Mouse (Mus musculus): Measurements from ENCODE around the gene Gp2. TPM values are rescaled to one million over a fixed set of nuclear protein-coding genes. Genes with fewer than 3 reads are reported as not detected.

The Gp2 gene
- total RNA-seq (2022): not detected

GRCm38 (mm10) chr7:119459185-119459584 is at the start of gene Gp2:
TSS of gene Gp2 (minus strand) at chr7:119459285.
- DNase-seq (ENCODE audit: low spot score in 2 of 2): no peak

GRCm38 (mm10) chr7:119490041-119490780 is 31.1 kb upstream of the Gp2 start:
- no peak for DNase-seq (ENCODE audit: low spot score in 2 of 2)

- no peak for DNase-seq (ENCODE audit: low spot score in 2 of 2)
Measured at GRCm38 (mm10) chr7:119486683-119487082, 27.6 kb upstream of the Gp2 start.

- no peak for DNase-seq (ENCODE audit: low spot score in 2 of 2)
Measured at GRCm38 (mm10) chr7:119484154-119484553, 25.1 kb upstream of the Gp2 start.

- no peak for DNase-seq (ENCODE audit: low spot score in 2 of 2)
Measured at GRCm38 (mm10) chr7:119479256-119479655, 20.2 kb upstream of the Gp2 start, which contains the start of gene Umod. TSS of gene Umod (minus strand) at chr7:119479282.

- DNase-seq (ENCODE audit: low spot score in 2 of 2): no peak
Measured at GRCm38 (mm10) chr7:119476500-119477389, 17.7 kb upstream of the Gp2 start.

- no peak for DNase-seq (ENCODE audit: low spot score in 2 of 2)
Measured at GRCm38 (mm10) chr7:119454192-119454591, 4.9 kb downstream of the Gp2 start.

GRCm38 (mm10) chr7:119443849-119444248 is 15.2 kb downstream of the Gp2 start:
- DNase-seq (ENCODE audit: low spot score in 2 of 2): no peak

GRCm38 (mm10) chr7:119441938-119442337 is 17.1 kb downstream of the Gp2 start:
- DNase-seq (ENCODE audit: low spot score in 2 of 2): no peak

- no peak for DNase-seq (ENCODE audit: low spot score in 2 of 2)
Measured at GRCm38 (mm10) chr7:119427180-119427616, 31.9 kb downstream of the Gp2 start.

- no peak for DNase-seq (ENCODE audit: low spot score in 2 of 2)
Measured at GRCm38 (mm10) chr7:119420730-119421129, 38.4 kb downstream of the Gp2 start.

- DNase-seq (ENCODE audit: low spot score in 2 of 2): no peak
Measured at GRCm38 (mm10) chr7:119418523-119418922, 40.6 kb downstream of the Gp2 start.

- no peak for DNase-seq (ENCODE audit: low spot score in 2 of 2)
Measured at GRCm38 (mm10) chr7:119394050-119394732, 64.9 kb downstream of the Gp2 start.

Other genes with a start within 250 kb of the Gp2 start
- not detected for gene Umod, start 20.0 kb upstream of the Gp2 start, total RNA-seq (2022)
- 1 to 10 TPM in 2 of 4 experiments, under 1 TPM in 2; 0.48 to 2.5 (median 1.4) TPM for gene Acsm5, start 60.2 kb upstream of the Gp2 start, total RNA-seq (2022)
- not detected for gene Pdilt, start 64.2 kb upstream of the Gp2 start, total RNA-seq (2022)
- gene Acsm2, start 95.1 kb upstream of the Gp2 start, total RNA-seq (2022): not detected
- under 1 TPM; 0.19 to 0.88 (median 0.58) TPM for gene Acsm1, start 147.7 kb upstream of the Gp2 start, total RNA-seq (2022)
- not detected for gene Acsm4, start 230.7 kb upstream of the Gp2 start, total RNA-seq (2022)